Mouse (Mus musculus) thymus, postnatal 0 days (tissue): Measurements from ENCODE around the gene Vmn1r163. TPM values are rescaled to one million over a fixed set of nuclear protein-coding genes. Genes with fewer than 3 reads are reported as not detected.
"Not testable (repeated sequence)": the region's sequence is repeated elsewhere in the genome, so short reads cannot be mapped to it uniquely, and the experiment has no call there.

ENCODE experiments used
- DNase-seq: peaks from one replicate; pipeline ENCODE4 v3.0.0-alpha.2; 2015; ENCODE audit warnings: low spot score
- polyA plus RNA-seq: library from polyadenylated mRNA; unstranded; fragments of >200 nt; fragmentation: Nextera tagmentation; extraction: Ambion mirVana; gene quantifications from 2 replicates; pipeline ENCODE4 v1.2.1, GENCODE M21; 2015

The Vmn1r163 gene
- polyA plus RNA-seq: not detected in 2 replicates

- not testable (repeated sequence) for DNase-seq
Observed at GRCm38 (mm10) chr7:23055240-23055639, at the start of gene Vmn1r163. Gene Vmn1r163, plus strand, starts transcription at chr7:23055540.

DNA sequence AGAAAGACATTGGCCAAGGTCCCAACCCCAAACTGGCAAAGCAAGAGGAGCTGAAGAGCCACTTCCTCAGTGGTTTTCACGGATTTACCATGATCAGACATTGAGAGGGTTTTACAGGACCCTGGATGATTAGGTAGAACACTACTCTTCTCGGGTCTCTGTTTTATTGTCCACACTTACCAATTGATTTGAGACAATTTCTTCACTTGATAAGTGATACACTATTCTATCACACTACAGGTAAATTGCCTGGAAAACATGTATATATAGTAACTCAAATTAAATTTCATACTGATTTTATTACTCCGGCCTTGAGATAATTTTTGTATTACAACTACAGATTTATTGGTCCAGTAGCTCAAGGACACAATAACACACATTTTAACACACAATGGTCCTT lies 35.5 kb upstream of the Vmn1r163 start, which contains the start of gene Gm4216:
Gene Gm4216, minus strand, starts transcription at position 101 of the 400 bp plus-strand sequence.
- not testable (repeated sequence) for DNase-seq

GRCm38 (mm10) chr7:23067356-23067755 lies 12.0 kb downstream of the Vmn1r163 start, which contains the start of gene Gm8720:
Gene Gm8720, minus strand, starts transcription at chr7:23067456.
- DNase-seq: not testable (repeated sequence)

Other genes with a start within 250 kb of the Vmn1r163 start
- gene Vmn1r159, start 211.9 kb upstream of the Vmn1r163 start, polyA plus RNA-seq: not detected in 2 replicates
- gene Vmn1r160, start 184.3 kb upstream of the Vmn1r163 start, polyA plus RNA-seq: not detected in 2 replicates
- not detected in 2 replicates for gene Gm4214, start 70.9 kb upstream of the Vmn1r163 start, polyA plus RNA-seq
- gene Gm4216, start 35.6 kb upstream of the Vmn1r163 start, polyA plus RNA-seq: not detected in 2 replicates
- not detected in 2 replicates for gene Gm8720, start 11.9 kb downstream of the Vmn1r163 start, polyA plus RNA-seq
- gene Gm10662, start 88.9 kb downstream of the Vmn1r163 start, polyA plus RNA-seq: not detected in 2 replicates
- gene Vmn1r165, start 161.8 kb downstream of the Vmn1r163 start, polyA plus RNA-seq: not detected in 2 replicates
- gene Vmn1r166, start 196.1 kb downstream of the Vmn1r163 start, polyA plus RNA-seq: not detected in 2 replicates
- not detected in 2 replicates for gene Gm6902, start 223.4 kb downstream of the Vmn1r163 start, polyA plus RNA-seq
- not detected in 2 replicates for gene Nlrp4e, start 245.7 kb downstream of the Vmn1r163 start, polyA plus RNA-seq